Mouse (Mus musculus) retina, embryonic 14.5 days (tissue): Measurements from ENCODE around the gene Vmn1r198.
A peak's percentile ranks its signal among the peaks of the same experiment; 100 is the strongest.
"Not testable (repeated sequence)": the region's sequence is repeated elsewhere in the genome, so short reads cannot be mapped to it uniquely, and the experiment has no call there.

Experiments
- DNase-seq: peaks from one replicate; pipeline ENCODE4 v3.0.0-alpha.2; 2015; ENCODE audit warnings: low spot score

Gene Vmn1r198

GRCm38 (mm10) chr13:22350064-22350463 is at the start of gene Vmn1r198:
Gene Vmn1r198, plus strand, starts transcription at chr13:22350364.
- DNase-seq = no peak

- not testable (repeated sequence) for DNase-seq
Measured at GRCm38 (mm10) chr13:22308075-22308474, 42.1 kb upstream of the Vmn1r198 start.

GRCm38 (mm10) chr13:22315361-22315760 is 34.8 kb upstream of the Vmn1r198 start:
- no peak for DNase-seq

- DNase-seq = no peak
Measured at GRCm38 (mm10) chr13:22317366-22317765, 32.8 kb upstream of the Vmn1r198 start.

GRCm38 (mm10) chr13:22320091-22320490 is 30.1 kb upstream of the Vmn1r198 start:
- no peak for DNase-seq

- no peak for DNase-seq
Measured at GRCm38 (mm10) chr13:22324289-22324688, 25.9 kb upstream of the Vmn1r198 start, which contains the start of gene Vmn1r197. Gene Vmn1r197, plus strand, starts transcription at chr13:22324589.

- no peak for DNase-seq
Measured at GRCm38 (mm10) chr13:22333269-22333668, 16.9 kb upstream of the Vmn1r198 start.

- no peak for DNase-seq
Measured at GRCm38 (mm10) chr13:22335565-22335964, 14.6 kb upstream of the Vmn1r198 start.

GRCm38 (mm10) chr13:22350813-22351212 is 649 bp downstream of the Vmn1r198 start:
- DNase-seq = no peak

- no peak for DNase-seq
Measured at GRCm38 (mm10) chr13:22379518-22379917, 29.4 kb downstream of the Vmn1r198 start, which contains the start of gene Vmn1r199. Gene Vmn1r199, plus strand, starts transcription at chr13:22379818.

GRCm38 (mm10) chr13:22381128-22381527 is 31.0 kb downstream of the Vmn1r198 start:
- not testable (repeated sequence) for DNase-seq

- no peak for DNase-seq
Measured at GRCm38 (mm10) chr13:22383401-22383800, 33.2 kb downstream of the Vmn1r198 start.

- DNase-seq = no peak
Measured at GRCm38 (mm10) chr13:22387050-22387449, 36.9 kb downstream of the Vmn1r198 start.

- peak; percentile 2 for DNase-seq
Measured at GRCm38 (mm10) chr13:22390073-22390472, 39.9 kb downstream of the Vmn1r198 start, which contains the start of gene Vmn1r200. Gene Vmn1r200, plus strand, starts transcription at chr13:22390373.

- no peak for DNase-seq
Measured at GRCm38 (mm10) chr13:22402978-22403377, 52.8 kb downstream of the Vmn1r198 start.
